Mouse (Mus musculus) liver, postnatal 0 days (tissue): ENCODE measurements around the gene Gm37240. TPM values are rescaled to one million over a fixed set of nuclear protein-coding genes. Genes with fewer than 3 reads are reported as not detected.

Experiments
- ATAC-seq: fragments of 200-750 bp; cut with Nextera tagmentation; 2 replicates; pipeline ENCODE4 v1.8.0; 2017; ENCODE audit warnings: mild to moderate bottlenecking, moderate library complexity
- DNase-seq: peaks from one replicate; pipeline ENCODE4 v3.0.0-alpha.2; 2016
- H3K27ac ChIP-seq: fragments of 300-500 bp; sonication (generic); 2 replicates; pipeline ENCODE4 v1.5.1; 2014; ENCODE audit warnings: antibody characterized with exemption, moderate library complexity, mild to moderate bottlenecking, low read depth
- H3K27me3 ChIP-seq: fragments of 300-500 bp; sonication (generic); 2 replicates; pipeline ENCODE4 v1.6.1; 2014; ENCODE audit warnings: low read length, control low read depth, mixed read lengths; ENCODE audit not compliant: insufficient read depth
- H3K36me3 ChIP-seq: fragments of 300-500 bp; sonication (generic); replicated peaks from 2 replicates; pipeline ENCODE4 v1.6.1; 2014; ENCODE audit warnings: mild to moderate bottlenecking, control low read depth, low read length, moderate library complexity, mixed read lengths; ENCODE audit not compliant: insufficient read depth
- H3K4me1 ChIP-seq: fragments of 300-500 bp; sonication (generic); 2 replicates; pipeline ENCODE4 v1.6.1; 2014; ENCODE audit warnings: antibody characterized with exemption, mild to moderate bottlenecking, control low read depth; ENCODE audit not compliant: insufficient read depth
- H3K4me2 ChIP-seq: fragments of 300-500 bp; sonication (generic); 2 replicates; pipeline ENCODE4 v1.6.1; 2014; ENCODE audit warnings: low read depth, mild to moderate bottlenecking, low read length, moderate library complexity, mixed read lengths
- H3K4me3 ChIP-seq: fragments of 300-500 bp; sonication (generic); 2 replicates; pipeline ENCODE4 v1.5.1; 2014; ENCODE audit warnings: low read depth, low read length
- H3K9ac ChIP-seq: fragments of 300-500 bp; sonication (generic); replicated peaks from 2 replicates; pipeline ENCODE4 v1.6.1; 2014; ENCODE audit warnings: mild to moderate bottlenecking, moderate library complexity
- H3K9me3 ChIP-seq: fragments of 300-500 bp; sonication (generic); 2 replicates; pipeline ENCODE4 v1.6.1; 2016; ENCODE audit warnings: mild to moderate bottlenecking, control low read depth, low read length, mixed read lengths
- CTCF ChIP-seq: sonication (generic); IDR thresholded peaks from 2 replicates; pipeline ENCODE4 v1.5.1; 2016; ENCODE audit warnings: antibody characterized with exemption, low read depth
- EP300 ChIP-seq: IDR thresholded peaks from 2 replicates; pipeline ENCODE4 v1.6.1; 2016; ENCODE audit warnings: antibody characterized with exemption, low read depth, mild to moderate bottlenecking
- WGBS: fragments of 180-500 bp; shearing (Covaris S2); extraction: QIAGEN DNeasy Blood & Tissue Kit; methylation state at CpG from one replicate; pipeline ENCODE4 v1.1.7; 2014; ENCODE audit not compliant: insufficient replicate concordance; 5-methylcytosine and 5-hydroxymethylcytosine counted together
- polyA plus RNA-seq: library from polyadenylated mRNA; unstranded; fragments of >200 nt; fragmentation: Nextera tagmentation; extraction: Ambion mirVana; gene quantifications from 2 replicates; pipeline ENCODE4 v1.2.1, GENCODE M21; 2015

Gm37240 gene
- polyA plus RNA-seq, 1 experiment from 2014 or later = 0.72 TPM

DNA sequence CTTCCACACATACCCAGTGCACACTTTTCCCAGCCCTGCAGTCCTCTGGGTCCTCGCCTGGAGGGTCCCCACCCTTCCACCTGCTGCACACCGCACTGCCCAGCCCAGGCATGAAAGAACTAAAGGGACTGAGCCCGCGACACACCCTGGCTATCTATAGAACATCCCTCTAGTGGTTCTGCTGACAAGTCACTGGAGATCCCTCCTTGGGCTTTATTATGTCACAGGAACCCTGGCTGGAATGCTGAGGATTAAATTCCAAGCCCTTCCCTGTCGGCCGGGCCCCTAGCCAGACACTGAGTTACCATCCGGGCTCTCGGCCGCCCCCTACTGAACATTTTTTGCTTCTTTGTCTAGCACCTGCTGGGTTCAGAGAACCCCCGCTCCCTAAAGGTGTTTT is 612.2 kb downstream of the Gm37240 start:
- H3K27ac ChIP-seq = no peak overlapping the region
- peak; percentile 14; the same call in 1 of the 2 replicates for TF ChIP-seq CTCF
- no peak for TF ChIP-seq EP300
- no peak overlapping the region for H3K9ac ChIP-seq
- H3K4me2 ChIP-seq = no peak overlapping the region
- no peaks in the 10 kb centered on the region for H3K36me3 ChIP-seq
- H3K9me3 ChIP-seq = no peaks in the 10 kb centered on the region
- DNase-seq (peak; percentile 33), ATAC-seq (no peak)
- WGBS = 59% methylated on average over 10 of the region's 10 CpGs
- H3K4me3 ChIP-seq = no peak overlapping the region
- no peaks in the 10 kb centered on the region for H3K27me3 ChIP-seq
- H3K4me1 ChIP-seq = no peaks in the 10 kb centered on the region

DNA sequence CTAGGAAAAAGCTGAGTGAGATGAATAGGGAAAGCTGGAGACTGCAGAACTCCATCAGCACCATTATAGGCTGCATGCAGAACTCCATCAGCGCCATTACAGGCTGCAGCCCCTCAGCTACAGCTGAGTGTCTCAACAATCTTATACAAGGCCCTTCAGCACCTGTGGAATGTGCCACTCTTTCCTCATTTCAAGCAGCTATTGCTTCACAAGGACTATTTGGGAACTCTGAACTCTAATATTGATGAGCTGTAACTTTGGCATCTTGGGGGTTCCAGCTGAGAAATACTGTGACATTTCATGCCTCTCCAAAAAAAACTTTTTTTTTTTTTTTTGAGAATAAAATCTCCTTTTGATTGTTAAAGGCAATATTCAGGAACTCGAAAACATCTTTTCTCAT is 615.8 kb downstream of the Gm37240 start:
- Histone ChIP-seq H3K36me3 (no peaks in the 10 kb centered on the region), H3K9me3 (no peaks in the 10 kb centered on the region), H3K4me3 (no peak overlapping the region), H3K27ac (no peak overlapping the region), H3K27me3 (no peaks in the 10 kb centered on the region), H3K4me2 (no peak overlapping the region), H3K9ac (no peak overlapping the region), H3K4me1 (no peaks in the 10 kb centered on the region)
- TF ChIP-seq CTCF (no peak), EP300 (no peak)
- no peak for ATAC-seq
- WGBS = 65% methylated on average over 2 of the region's 2 CpGs
- no peak for DNase-seq

DNA sequence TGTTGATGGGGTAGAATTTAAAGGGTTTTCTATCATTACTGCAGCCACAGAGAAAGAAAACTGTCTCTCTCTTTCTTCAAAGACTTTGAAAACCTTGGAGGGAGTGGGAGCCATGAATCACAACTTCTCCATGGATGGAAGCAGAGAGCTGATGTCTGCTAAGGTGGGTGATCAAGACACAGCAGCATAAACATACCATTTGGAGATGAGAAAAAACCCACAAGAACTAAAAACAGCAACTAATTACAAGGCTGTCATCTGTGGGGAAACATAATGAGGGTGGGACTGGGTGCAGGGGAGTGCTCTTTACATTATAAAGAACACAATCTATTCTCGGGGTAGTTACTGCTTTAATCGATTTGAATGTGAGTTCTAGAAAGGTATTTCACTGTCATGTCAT is 622.4 kb downstream of the Gm37240 start:
- 74% methylated on average over 2 of the region's 2 CpGs for WGBS
- H3K4me3 ChIP-seq = no peak overlapping the region
- no peaks in the 10 kb centered on the region for H3K4me1 ChIP-seq
- no peak for ATAC-seq
- no peak for DNase-seq
- TF ChIP-seq EP300 (no peak), CTCF (no peak)
- no peaks in the 10 kb centered on the region for H3K9me3 ChIP-seq
- H3K27me3 ChIP-seq = no peaks in the 10 kb centered on the region
- no peak overlapping the region for H3K27ac ChIP-seq
- H3K36me3 ChIP-seq = no peaks in the 10 kb centered on the region
- H3K4me2 ChIP-seq = no peak overlapping the region
- H3K9ac ChIP-seq = no peak overlapping the region

- WGBS = 40% methylated on average over 6 of the region's 6 CpGs
- DNase-seq = no peak
Measured at GRCm38 (mm10) chr3:85264546-85264945, 622.8 kb downstream of the Gm37240 start.

DNA sequence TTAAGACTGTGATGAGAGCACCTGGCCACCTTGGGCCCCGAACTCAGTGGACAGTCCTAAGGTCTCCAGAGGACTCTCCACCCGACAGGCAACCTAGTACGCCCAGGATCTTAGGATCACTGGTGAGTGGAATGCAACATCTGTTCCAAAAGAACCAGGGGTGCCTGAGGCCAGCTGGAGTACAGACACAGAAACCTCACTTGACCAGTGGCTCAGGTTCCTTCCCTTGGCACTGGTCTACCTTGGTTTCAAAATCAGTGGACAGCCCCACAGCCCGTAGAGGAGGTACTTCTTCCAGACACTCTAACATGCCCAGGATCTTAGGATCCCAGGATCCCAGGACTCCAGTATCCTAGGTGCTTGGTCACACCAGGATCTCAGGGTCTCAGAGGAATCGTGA is 632.8 kb downstream of the Gm37240 start:
- H3K4me1 ChIP-seq = no peaks in the 10 kb centered on the region
- H3K27ac ChIP-seq = no peak overlapping the region
- H3K36me3 ChIP-seq = no peaks in the 10 kb centered on the region
- DNase-seq = no peak
- no peaks in the 10 kb centered on the region for H3K9me3 ChIP-seq
- no peak overlapping the region for H3K4me2 ChIP-seq
- no peak overlapping the region for H3K4me3 ChIP-seq
- WGBS = 76% methylated on average over 5 of the region's 5 CpGs
- ATAC-seq = no peak
- no peaks in the 10 kb centered on the region for H3K27me3 ChIP-seq
- no peak overlapping the region for H3K9ac ChIP-seq
- TF ChIP-seq EP300 = no peak
- TF ChIP-seq CTCF = no peak

More at GRCm38 (mm10) chr3:85264546-85264945, 622.8 kb downstream of the Gm37240 start:
- H3K27me3 ChIP-seq = no peaks in the 10 kb centered on the region
- no peaks in the 10 kb centered on the region for H3K36me3 ChIP-seq
- TF ChIP-seq CTCF (no peak), EP300 (no peak)
- no peaks in the 10 kb centered on the region for H3K9me3 ChIP-seq
- ATAC-seq = peak; percentile 57
- no peak overlapping the region for H3K27ac ChIP-seq
- no peaks in the 10 kb centered on the region for H3K4me1 ChIP-seq
- no peak overlapping the region for H3K4me2 ChIP-seq
- H3K4me3 ChIP-seq = no peak overlapping the region
- no peak overlapping the region for H3K9ac ChIP-seq

DNA sequence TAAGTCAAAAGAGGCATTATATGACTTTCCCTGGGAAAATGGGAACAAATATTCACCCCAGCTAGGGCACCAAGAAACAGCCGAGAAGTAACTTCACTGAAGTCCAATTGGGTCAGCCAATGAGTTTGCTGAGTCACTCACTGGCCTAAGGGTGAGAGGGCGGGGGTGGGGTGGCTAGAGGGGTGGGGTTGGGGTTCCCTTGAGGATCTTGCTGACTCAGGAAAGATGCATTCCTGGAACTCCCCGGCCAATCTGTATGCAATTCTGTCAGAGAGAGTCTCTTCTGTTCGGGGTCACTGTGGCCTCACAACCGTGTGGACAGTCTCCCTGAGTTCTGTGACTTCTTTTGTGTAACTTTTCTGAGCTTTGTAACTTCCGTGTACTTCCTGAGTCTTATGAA is 635.7 kb downstream of the Gm37240 start:
- DNase-seq (no peak), ATAC-seq (no peak)

DNA sequence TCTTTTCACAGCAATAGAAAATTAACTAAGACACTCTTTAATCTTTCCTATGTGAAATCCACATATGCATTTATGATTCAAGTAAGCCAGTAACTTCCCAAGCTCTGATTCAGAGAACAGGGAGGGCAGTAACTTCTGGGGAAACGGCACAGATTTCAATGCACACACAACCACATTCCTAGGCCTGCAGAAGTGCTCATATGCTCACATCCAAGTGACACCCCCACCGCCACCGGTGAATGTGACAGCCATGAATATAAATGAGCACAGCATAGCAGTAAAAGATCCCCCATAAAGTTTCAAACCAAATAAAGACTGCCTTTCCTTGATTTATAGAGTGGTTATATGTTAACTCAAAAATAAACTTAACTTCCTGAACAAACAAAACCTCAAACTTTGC is 641.2 kb downstream of the Gm37240 start:
- Histone ChIP-seq H3K27ac (no peak overlapping the region), H3K4me1 (peaks cover 4% of the 10 kb centered on the region; the same call in 1 of the 2 replicates), H3K9ac (no peak overlapping the region), H3K36me3 (no peaks in the 10 kb centered on the region), H3K4me3 (no peak overlapping the region), H3K27me3 (no peaks in the 10 kb centered on the region), H3K9me3 (0 out of 2 replicates have a peak, but pooled peaks cover 2% of the 10 kb centered on the region), H3K4me2 (no peak overlapping the region)
- TF ChIP-seq EP300 (no peak), CTCF (no peak)
- no peak for DNase-seq
- no peak for ATAC-seq
- 51% methylated on average over 3 of the region's 3 CpGs for WGBS

More for the DNA sequence above, 635.7 kb downstream of the Gm37240 start:
- TF ChIP-seq CTCF = no peak
- TF ChIP-seq EP300 = no peak
- no peaks in the 10 kb centered on the region for H3K4me1 ChIP-seq
- no peak overlapping the region for H3K27ac ChIP-seq
- H3K9ac ChIP-seq = no peak overlapping the region
- WGBS = 64% methylated on average over 6 of the region's 6 CpGs
- H3K9me3 ChIP-seq = no peaks in the 10 kb centered on the region
- no peaks in the 10 kb centered on the region for H3K36me3 ChIP-seq
- no peak overlapping the region for H3K4me3 ChIP-seq
- H3K4me2 ChIP-seq = no peak overlapping the region
- no peaks in the 10 kb centered on the region for H3K27me3 ChIP-seq
